Mouse (Mus musculus) MEL (cell line): ENCODE measurements around the gene Ruvbl1. TPM values are rescaled to one million over a fixed set of nuclear protein-coding genes. Genes with fewer than 3 reads are reported as not detected.

Experiments used
- DNase-seq: peaks from one replicate; pipeline ENCODE4 v3.0.0; 2011; ENCODE audit warnings: low read depth, low spot score
- H3K27ac ChIP-seq: 2 replicates; pipeline ENCODE4 v1.5.1; 2012; ENCODE audit warnings: low read depth, mild to moderate bottlenecking, control low read depth, low read length, moderate library complexity; ENCODE audit not compliant: control insufficient read depth
- H3K27me3 ChIP-seq, 2 experiments: fragments of 150-350 bp in 1 of 2; sonication (generic) in 1 of 2; 2 replicates each; pipeline ENCODE4 v1.6.1; 2012; ENCODE audit warnings: low read length in 2 of 2, mild to moderate bottlenecking in 2 of 2, improper control_type of control experiment in 1 of 2, moderate library complexity in 1 of 2; ENCODE audit not compliant: insufficient read depth in 2 of 2, control insufficient read depth in 1 of 2
- H3K36me3 ChIP-seq, 2 experiments: 2 replicates each; pipeline ENCODE4 v1.6.1; 2012 to 2014; ENCODE audit warnings: low read length in 2 of 2, improper control_type of control experiment in 1 of 2, inconsistent platforms in 1 of 2, mild to moderate bottlenecking in 1 of 2; ENCODE audit not compliant: insufficient read depth in 2 of 2, control insufficient read depth in 1 of 2
- H3K4me1 ChIP-seq, 2 experiments: fragments of 150-350 bp in 1 of 2; sonication (generic) in 1 of 2; 2 replicates each; pipeline ENCODE4 v1.6.1; 2012; ENCODE audit warnings: low read length in 2 of 2, improper control_type of control experiment in 1 of 2, mild to moderate bottlenecking in 1 of 2; ENCODE audit not compliant: insufficient read depth in 2 of 2, control insufficient read depth in 1 of 2
- H3K4me3 ChIP-seq, 2 experiments: fragments of 150-350 bp in 1 of 2; sonication (generic) in 1 of 2; 2 replicates each; pipeline ENCODE4 v1.5.1; 2012; ENCODE audit warnings: low read depth in 2 of 2, low read length in 2 of 2, mild to moderate bottlenecking in 2 of 2, moderate library complexity in 2 of 2, control low read depth in 1 of 2, improper control_type of control experiment in 1 of 2; ENCODE audit not compliant: control insufficient read depth in 1 of 2, insufficient read depth in 1 of 2
- H3K79me2 ChIP-seq: 2 replicates; pipeline ENCODE4 v1.6.1; 2012; ENCODE audit warnings: mild to moderate bottlenecking, low read length, moderate library complexity; ENCODE audit not compliant: control insufficient read depth, poor library complexity, insufficient read depth
- H3K9ac ChIP-seq: 2 replicates; pipeline ENCODE4 v1.6.1; 2012; ENCODE audit warnings: low read depth, mild to moderate bottlenecking, control low read depth, low read length, moderate library complexity; ENCODE audit not compliant: control insufficient read depth, poor library complexity, severe bottlenecking
- H3K9me3 ChIP-seq: fragments of 150-350 bp; sonication (generic); replicated peaks from 2 replicates; pipeline ENCODE4 v1.6.1; 2012; ENCODE audit warnings: mild to moderate bottlenecking, low read length, improper control_type of control experiment, moderate library complexity; ENCODE audit not compliant: insufficient read depth
- BHLHE40 ChIP-seq: IDR thresholded peaks from 2 replicates; pipeline ENCODE4 v1.6.1; 2012; ENCODE audit warnings: low read depth, mild to moderate bottlenecking, inconsistent platforms, low read length, improper control_type of control experiment, borderline replicate concordance
- E2F4 ChIP-seq: IDR thresholded peaks from 2 replicates; pipeline ENCODE4 v1.6.1; 2011; ENCODE audit warnings: low read depth, low read length, improper control_type of control experiment, borderline replicate concordance
- ELF1 ChIP-seq: IDR thresholded peaks from 2 replicates; pipeline ENCODE4 v1.6.1; 2014; ENCODE audit warnings: low read depth, mild to moderate bottlenecking, inconsistent platforms, low read length, improper control_type of control experiment, moderate library complexity
- EP300 ChIP-seq, 2 experiments: IDR thresholded peaks; 2 replicates each; pipeline ENCODE4 v1.6.1; 2011; ENCODE audit warnings: improper control_type of control experiment in 2 of 2, low read length in 2 of 2, low read depth in 1 of 2, mild to moderate bottlenecking in 1 of 2
- ETS1 ChIP-seq: IDR thresholded peaks from 2 replicates; pipeline ENCODE4 v1.6.1; 2012; ENCODE audit warnings: low read depth, mild to moderate bottlenecking, inconsistent platforms, low read length, improper control_type of control experiment, moderate library complexity
- GATA1 ChIP-seq: IDR thresholded peaks from 2 replicates; pipeline ENCODE4 v1.6.1; 2011; ENCODE audit warnings: low read depth, low read length, improper control_type of control experiment
- JUND ChIP-seq: IDR thresholded peaks from 2 replicates; pipeline ENCODE4 v1.6.1; 2011; ENCODE audit warnings: low read depth, mild to moderate bottlenecking, improper control_type of control experiment, low read length
- MAFK ChIP-seq: IDR thresholded peaks from 2 replicates; pipeline ENCODE4 v1.6.1; 2011; ENCODE audit warnings: low read depth, mild to moderate bottlenecking, low read length, improper control_type of control experiment, borderline replicate concordance
- MEF2A ChIP-seq: IDR thresholded peaks from 2 replicates; pipeline ENCODE4 v1.6.1; 2014; ENCODE audit warnings: low read depth, mild to moderate bottlenecking, inconsistent platforms, low read length, improper control_type of control experiment; ENCODE audit not compliant: poor library complexity, insufficient replicate concordance, severe bottlenecking; ENCODE audit errors: extremely low read depth
- MXI1 ChIP-seq: IDR thresholded peaks from 2 replicates; pipeline ENCODE4 v1.6.1; 2011; ENCODE audit warnings: mild to moderate bottlenecking, low read depth, low read length, improper control_type of control experiment
- MYB ChIP-seq: IDR thresholded peaks from 2 replicates; pipeline ENCODE4 v1.6.1; 2011; ENCODE audit warnings: mild to moderate bottlenecking, low read depth, low read length, improper control_type of control experiment
- NELFE ChIP-seq: IDR thresholded peaks from 2 replicates; pipeline ENCODE4 v1.6.1; 2011; ENCODE audit warnings: low read depth, low read length, improper control_type of control experiment
- POLR2A ChIP-seq, 2 experiments: IDR thresholded peaks; 2 replicates each; pipeline ENCODE4 v1.6.1; 2011 to 2012; ENCODE audit warnings: low read length in 2 of 2, mild to moderate bottlenecking in 2 of 2, control low read depth in 1 of 2, improper control_type of control experiment in 1 of 2, low read depth in 1 of 2, moderate library complexity in 1 of 2; ENCODE audit not compliant: control insufficient read depth in 1 of 2, insufficient read depth in 1 of 2, poor library complexity in 1 of 2
- POLR2AphosphoS2 ChIP-seq: IDR thresholded peaks from 2 replicates; pipeline ENCODE4 v1.6.1; 2011; ENCODE audit warnings: low read length, improper control_type of control experiment
- RAD21 ChIP-seq: IDR thresholded peaks from 2 replicates; pipeline ENCODE4 v1.6.1; 2011; ENCODE audit warnings: mild to moderate bottlenecking, low read depth, low read length, improper control_type of control experiment
- SMC3 ChIP-seq: IDR thresholded peaks from 2 replicates; pipeline ENCODE4 v1.6.1; 2011; ENCODE audit warnings: low read depth, low read length, improper control_type of control experiment
- TAL1 ChIP-seq: IDR thresholded peaks from 2 replicates; pipeline ENCODE4 v1.6.1; 2012; ENCODE audit warnings: mild to moderate bottlenecking, inconsistent platforms, low read length, moderate library complexity, mixed read lengths
- UBTF ChIP-seq: IDR thresholded peaks from 2 replicates; pipeline ENCODE4 v1.6.1; 2012; ENCODE audit warnings: low read depth, mild to moderate bottlenecking, inconsistent platforms, low read length, improper control_type of control experiment, moderate library complexity, borderline replicate concordance; ENCODE audit not compliant: insufficient read depth
- USF2 ChIP-seq, 2 experiments: IDR thresholded peaks; 2 replicates each; pipeline ENCODE4 v1.6.1; 2011 to 2012; ENCODE audit warnings: improper control_type of control experiment in 2 of 2, low read length in 2 of 2, borderline replicate concordance in 1 of 2, inconsistent platforms in 1 of 2, low read depth in 1 of 2, mild to moderate bottlenecking in 1 of 2; ENCODE audit not compliant: insufficient read depth in 1 of 2
- ZC3H11A ChIP-seq: IDR thresholded peaks from 2 replicates; pipeline ENCODE4 v1.6.1; 2012; ENCODE audit warnings: low read depth, mild to moderate bottlenecking, inconsistent platforms, low read length, improper control_type of control experiment
- ZMIZ1 ChIP-seq: IDR thresholded peaks from 2 replicates; pipeline ENCODE4 v1.6.1; 2012; ENCODE audit warnings: low read depth, mild to moderate bottlenecking, inconsistent platforms, low read length, improper control_type of control experiment, moderate library complexity
- ZNF384 ChIP-seq: IDR thresholded peaks from 2 replicates; pipeline ENCODE4 v1.6.1; 2012; ENCODE audit warnings: low read depth, mild to moderate bottlenecking, inconsistent platforms, low read length, improper control_type of control experiment
- polyA plus RNA-seq, 2 experiments: library from polyadenylated mRNA; stranded (reverse) in 1 of 2; unstranded in 1 of 2; fragments of >175 nt in 1 of 2; fragments of >200 nt in 1 of 2; gene quantifications; 2 replicates each; pipeline versions ENCODE4 v1.2.1 to v1.2.4; 2012; ENCODE audit warnings: low replicate concordance in 2 of 2, low read depth in 1 of 2; ENCODE audit not compliant: insufficient read length in 2 of 2, insufficient read depth in 1 of 2, missing spikeins in 1 of 2
- total RNA-seq: library from RNA; depleted of rRNA; stranded (reverse); fragments of 300-350 nt; gene quantifications from 2 replicates; pipeline ENCODE4 v1.2.3, GENCODE M21; 2012

Gene Ruvbl1
- total and polyA plus RNA-seq, 3 experiments = 146 to 238 (median 232) TPM

GRCm38 (mm10) chr6:88489834-88490233 is 24.6 kb downstream of the Ruvbl1 start:
- H3K9ac ChIP-seq = no peak overlapping the region
- H3K4me1 ChIP-seq = peaks cover 0 to 2% of the 10 kb centered on the region in 2 experiments; a peak in 2 of 4 replicates
- no peak overlapping the region for H3K4me3 ChIP-seq
- H3K79me2 ChIP-seq = no peaks in the 10 kb centered on the region; the same call in 1 of the 2 replicates
- TF ChIP-seq TAL1 = no peak
- TF ChIP-seq USF2 (IDR thresholded peaks at IDR 0.05; ENCODE audit: borderline replicate concordance in 1 of 2, insufficient read depth in 1 of 2, low read depth in 1 of 2, low read length in 2 of 2) = no peak
- no peak for TF ChIP-seq ZC3H11A
- no peak for TF ChIP-seq E2F4
- TF ChIP-seq MAFK = no peak
- TF ChIP-seq ETS1 = no peak
- no peak for TF ChIP-seq MYB
- TF ChIP-seq BHLHE40 = no peak
- TF ChIP-seq ZMIZ1 = no peak
- TF ChIP-seq POLR2AphosphoS2 = no peak
- no peak for TF ChIP-seq MEF2A
- TF ChIP-seq NELFE = no peak
- no peak for TF ChIP-seq POLR2A (IDR thresholded peaks at IDR 0.05; ENCODE audit: control insufficient read depth in 1 of 2, insufficient read depth in 1 of 2, low read depth in 1 of 2, low read length in 2 of 2, poor library complexity in 1 of 2)
- no peak for TF ChIP-seq ELF1
- no peak for TF ChIP-seq SMC3
- TF ChIP-seq, all 39 proteins: peak for 0
- H3K36me3 ChIP-seq = peaks cover 3 to 9% of the 10 kb centered on the region in 2 experiments; a peak in 3 of 4 replicates
- no peaks in the 10 kb centered on the region for H3K27me3 ChIP-seq
- no peak overlapping the region for H3K27ac ChIP-seq
- H3K9me3 ChIP-seq = no peaks in the 10 kb centered on the region
- no peak for DNase-seq

- H3K4me3 ChIP-seq = no peak overlapping the region
- DNase-seq = no peak
- no peak for TF ChIP-seq GATA1
- no peak for TF ChIP-seq MYB
- no peak for TF ChIP-seq ZNF384
- no peak for TF ChIP-seq EP300 (IDR thresholded peaks at IDR 0.05; ENCODE audit: low read depth in 1 of 2, low read length in 2 of 2)
- TF ChIP-seq UBTF = no peak
- no peak for TF ChIP-seq MXI1
- no peak for TF ChIP-seq ZMIZ1
- TF ChIP-seq ETS1 = no peak
- TF ChIP-seq SMC3 = no peak
- TF ChIP-seq POLR2AphosphoS2 = no peak
- TF ChIP-seq TAL1 = no peak
- TF ChIP-seq ELF1 = no peak
- no peak for TF ChIP-seq POLR2A (IDR thresholded peaks at IDR 0.05; ENCODE audit: control insufficient read depth in 1 of 2, insufficient read depth in 1 of 2, low read depth in 1 of 2, low read length in 2 of 2, poor library complexity in 1 of 2)
- no peak for TF ChIP-seq MEF2A
- no peak for TF ChIP-seq RAD21
- TF ChIP-seq JUND = no peak
- H3K27ac ChIP-seq = no peak overlapping the region
- H3K4me1 ChIP-seq = no peaks in the 10 kb centered on the region
- peaks cover 0 to 5% of the 10 kb centered on the region in 2 experiments; a peak in 2 of 4 replicates for H3K36me3 ChIP-seq
- no peaks in the 10 kb centered on the region for H3K9me3 ChIP-seq
- H3K9ac ChIP-seq = no peak overlapping the region
- H3K27me3 ChIP-seq = no peaks in the 10 kb centered on the region
- no peaks in the 10 kb centered on the region; the same call in 1 of the 2 replicates for H3K79me2 ChIP-seq
Observed at GRCm38 (mm10) chr6:88490629-88491354, 25.6 kb downstream of the Ruvbl1 start.
